Mouse (Mus musculus): ENCODE results near the gene Pnmt.
"Not testable (repeated sequence)": the region's sequence is repeated elsewhere in the genome, so short reads cannot be mapped to it uniquely, and the experiment has no call there.

Pnmt gene

GRCm38 (mm10) chr11:98358161-98359083, 27.8 kb upstream of the Pnmt start, which contains the start of gene Stard3:
TSS of gene Stard3 (plus strand) at chr11:98358368.
- peak; percentile 96 for DNase-seq

- DNase-seq: peak; percentile 37
Observed at GRCm38 (mm10) chr11:98360866-98361521, 25.3 kb upstream of the Pnmt start.

- no peak for DNase-seq
Observed at GRCm38 (mm10) chr11:98363817-98364216, 22.4 kb upstream of the Pnmt start.

- no peak for DNase-seq
Observed at GRCm38 (mm10) chr11:98364410-98364809, 21.8 kb upstream of the Pnmt start.

- DNase-seq: no peak
Observed at GRCm38 (mm10) chr11:98366290-98366689, 20.0 kb upstream of the Pnmt start.

- no peak for DNase-seq
Observed at GRCm38 (mm10) chr11:98367171-98367862, 18.9 kb upstream of the Pnmt start.

GRCm38 (mm10) chr11:98367863-98368186, 18.4 kb upstream of the Pnmt start:
- DNase-seq: no peak

GRCm38 (mm10) chr11:98369337-98369736, 16.9 kb upstream of the Pnmt start:
- no peak for DNase-seq

GRCm38 (mm10) chr11:98370588-98370987, 15.7 kb upstream of the Pnmt start:
- no peak for DNase-seq

- peak; percentile 57 for DNase-seq
Observed at GRCm38 (mm10) chr11:98371556-98372240, 14.6 kb upstream of the Pnmt start.

- peak; percentile 85 for DNase-seq
Observed at GRCm38 (mm10) chr11:98372406-98372805, 13.8 kb upstream of the Pnmt start.

- no peak for DNase-seq
Observed at GRCm38 (mm10) chr11:98373244-98373643, 13.0 kb upstream of the Pnmt start.

GRCm38 (mm10) chr11:98374266-98374665, 12.0 kb upstream of the Pnmt start:
- no peak for DNase-seq

GRCm38 (mm10) chr11:98376756-98377155, 9.5 kb upstream of the Pnmt start:
- DNase-seq: no peak

- DNase-seq: no peak
Observed at GRCm38 (mm10) chr11:98377787-98378186, 8.5 kb upstream of the Pnmt start.

GRCm38 (mm10) chr11:98379379-98379778, 6.9 kb upstream of the Pnmt start:
- DNase-seq: no peak

GRCm38 (mm10) chr11:98380106-98380505, 6.1 kb upstream of the Pnmt start:
- no peak for DNase-seq

- no peak for DNase-seq
Observed at GRCm38 (mm10) chr11:98381651-98382050, 4.6 kb upstream of the Pnmt start.

- not testable (repeated sequence) for DNase-seq
Observed at GRCm38 (mm10) chr11:98382405-98382804, 3.8 kb upstream of the Pnmt start.

GRCm38 (mm10) chr11:98383261-98384030, 2.8 kb upstream of the Pnmt start, which contains the start of gene Tcap:
TSS of gene Tcap (plus strand) at chr11:98383811.
- DNase-seq: no peak

- DNase-seq: no peak
Observed at GRCm38 (mm10) chr11:98384216-98384615, 2.0 kb upstream of the Pnmt start.

Measured in embryo, embryonic 11 days (tissue).